Mouse (Mus musculus) bone marrow, adult 2 months (tissue): ENCODE results near the gene Mrps26. TPM values are rescaled to one million over a fixed set of nuclear protein-coding genes. Genes with fewer than 3 reads are reported as not detected.
"Not testable (repeated sequence)": the region's sequence is repeated elsewhere in the genome, so short reads cannot be mapped to it uniquely, and the experiment has no call there.

Experiments used
- H3K27ac ChIP-seq: fragments of 200-500 bp; 2 replicates; pipeline ENCODE4 v1.5.1; 2012; ENCODE audit warnings: low read depth, mild to moderate bottlenecking, control low read depth, inconsistent platforms, low read length; ENCODE audit not compliant: control insufficient read depth, poor library complexity, insufficient read depth
- H3K4me1 ChIP-seq: fragments of 200-500 bp; 2 replicates; pipeline ENCODE4 v1.6.1; 2011; ENCODE audit warnings: low read length; ENCODE audit not compliant: control insufficient read depth, insufficient read depth
- H3K4me3 ChIP-seq: fragments of 200-500 bp; replicated peaks from 2 replicates; pipeline ENCODE3; 2011; ENCODE audit warnings: mild to moderate bottlenecking, low read depth, low read length, control low read depth; ENCODE audit not compliant: control insufficient read depth
- CTCF ChIP-seq: fragments of 200-500 bp; IDR thresholded peaks from 2 replicates; pipeline ENCODE4 v1.5.1; 2011; ENCODE audit warnings: low read length, control low read depth; ENCODE audit not compliant: control insufficient read depth, insufficient read depth
- POLR2A ChIP-seq: fragments of 200-500 bp; IDR thresholded peaks from 2 replicates; pipeline ENCODE4 v1.6.1; 2011; ENCODE audit warnings: low read depth, mild to moderate bottlenecking, control low read depth, low read length, borderline replicate concordance; ENCODE audit not compliant: control insufficient read depth
- WGBS: fragments of 180-500 bp; shearing (Covaris S2); methylation state at CpG from one replicate; pipeline ENCODE4 v1.1.7; 2018; 5-methylcytosine and 5-hydroxymethylcytosine counted together
- polyA plus RNA-seq: library from polyadenylated mRNA; stranded (reverse); fragments of >200 nt; gene quantifications from 2 replicates; pipeline ENCODE4 v1.2.4, GENCODE M21; 2011; ENCODE audit warnings: low replicate concordance; ENCODE audit not compliant: missing spikeins, insufficient read depth, insufficient read length

The Mrps26 gene
- polyA plus RNA-seq, 1 experiment, result 57.4 TPM

- Histone ChIP-seq H3K4me3 (peak overlapping the region; percentile 98), H3K27ac (peak overlapping the region; percentile 61), H3K4me1 (no peaks in the 10 kb centered on the region)
- TF ChIP-seq POLR2A (no peak), CTCF (no peak)
- WGBS, result under 1% methylated on average over 23 of the region's 23 CpGs
These were observed 521 bp downstream of the Mrps26 start for GRCm38 (mm10) chr2:130564063-130564462.

- no peak overlapping the region for H3K27ac ChIP-seq
- no peaks in the 10 kb centered on the region for H3K4me1 ChIP-seq
- WGBS, result 89% methylated on average over 8 of the region's 8 CpGs
- TF ChIP-seq POLR2A (no peak), CTCF (no peak)
- no peak overlapping the region for H3K4me3 ChIP-seq
These were observed 1.4 kb downstream of the Mrps26 start for GRCm38 (mm10) chr2:130564983-130565382.

GRCm38 (mm10) chr2:130568921-130569320 lies 5.4 kb downstream of the Mrps26 start:
- Histone ChIP-seq H3K27ac (no peak overlapping the region), H3K4me1 (no peaks in the 10 kb centered on the region), H3K4me3 (no peak overlapping the region)
- WGBS, result 66% methylated on average over 4 of the region's 4 CpGs
- TF ChIP-seq POLR2A (no peak), CTCF (no peak)

- no peak overlapping the region for H3K27ac ChIP-seq
- TF ChIP-seq CTCF (no peak), POLR2A (no peak)
- H3K4me1 ChIP-seq, result no peaks in the 10 kb centered on the region
- no peak overlapping the region for H3K4me3 ChIP-seq
These were observed 6.4 kb downstream of the Mrps26 start for GRCm38 (mm10) chr2:130569926-130570325.

GRCm38 (mm10) chr2:130574960-130575359 lies 11.4 kb downstream of the Mrps26 start:
- 88% methylated on average over 5 of the region's 5 CpGs for WGBS
- TF ChIP-seq CTCF, result 0 out of 2 replicates have a peak, but pooled peaks have one; percentile 13
- TF ChIP-seq POLR2A, result no peak

GRCm38 (mm10) chr2:130575873-130576272 lies 12.3 kb downstream of the Mrps26 start, which contains the start of gene Oxt:
Oxt (plus strand) TSS chr2:130576173.
- 73% methylated on average over 9 of the region's 9 CpGs for WGBS
- Histone ChIP-seq H3K4me1 (no peaks in the 10 kb centered on the region; the same call in 1 of the 2 replicates), H3K4me3 (no peak within 1 kb of the TSS), H3K27ac (no peak within 1 kb of the TSS)
- TF ChIP-seq CTCF (no peak), POLR2A (no peak)

More at GRCm38 (mm10) chr2:130574960-130575359, 11.4 kb downstream of the Mrps26 start:
- H3K4me1 ChIP-seq, result no peaks in the 10 kb centered on the region; the same call in 1 of the 2 replicates
- H3K4me3 ChIP-seq, result no peak overlapping the region
- no peak overlapping the region for H3K27ac ChIP-seq

GRCm38 (mm10) chr2:130576564-130576963 lies 13.0 kb downstream of the Mrps26 start:
- not testable (repeated sequence) for H3K27ac ChIP-seq, H3K4me3 ChIP-seq, H3K4me1 ChIP-seq
- 6% methylated on average over 32 of the region's 32 CpGs for WGBS

GRCm38 (mm10) chr2:130577021-130577420 lies 13.5 kb downstream of the Mrps26 start:
- TF ChIP-seq POLR2A (no peak), CTCF (no peak)
- 8% methylated on average over 9 of the region's 9 CpGs for WGBS
- Histone ChIP-seq H3K4me1 (no peaks in the 10 kb centered on the region; the same call in 1 of the 2 replicates), H3K27ac (no peak overlapping the region), H3K4me3 (no peak overlapping the region)

GRCm38 (mm10) chr2:130577632-130578031 lies 14.1 kb downstream of the Mrps26 start:
- H3K4me1 ChIP-seq, result no peaks in the 10 kb centered on the region; the same call in 1 of the 2 replicates
- TF ChIP-seq POLR2A (no peak), CTCF (no peak)
- H3K4me3 ChIP-seq, result no peak overlapping the region
- 5% methylated on average over 12 of the region's 12 CpGs for WGBS
- H3K27ac ChIP-seq, result no peak overlapping the region
